ENCODE assay signal across 22 mouse cellular contexts in genomic region chr2:4987388-4988180, GRCm38 (mm10). TPM values are rescaled to one million over a fixed set of nuclear protein-coding genes. Genes with fewer than 3 reads are reported as not detected.
"Had no signal": no experiment of that assay in that cellular context is flagged by ENCODE, and none has a peak within 500 bp of the region (broad histone marks: within the 10 kb centered on the region; RNA-seq: fewer than 3 reads in every experiment).

No protein-coding gene starts in this region.

- H3K9me3 ChIP-seq: liver, embryonic 12.5 days; liver, embryonic 15.5 days had no signal

- H3K4me3 ChIP-seq: layer of hippocampus, adult 2 months; liver, embryonic 12.5 days; liver, embryonic 15.5 days had no signal

- H3K4me1 ChIP-seq: liver, embryonic 12.5 days; liver, embryonic 15.5 days had no signal

- H3K27me3 ChIP-seq: liver, embryonic 12.5 days; liver, embryonic 15.5 days had no signal

- ATAC-seq: intestine, postnatal 0 days; liver, embryonic 12.5 days had no signal

- H3K27ac ChIP-seq: kidney, postnatal 0 days; layer of hippocampus, adult 2 months; liver, embryonic 12.5 days; liver, embryonic 15.5 days; macrophage had no signal

- H3K9ac ChIP-seq: liver, embryonic 12.5 days; liver, embryonic 15.5 days had no signal

- DNase-seq: kidney, adult 2 months; kidney, postnatal 25 days; layer of hippocampus, adult 9-11 months; midbrain, embryonic 14.5 days; thymus, postnatal 25 days had no signal

- H3K4me2 ChIP-seq: liver, embryonic 12.5 days; liver, embryonic 15.5 days; midbrain, embryonic 11.5 days had no signal

RNA-seq across cellular contexts. Expression of gene Ucma, which starts 11.7 kb away (rescaled TPM):
- total RNA-seq: megakaryocyte, adult 5-6 weeks had no signal
- polyA plus RNA-seq: intestine, embryonic 14.5 days; intestine, postnatal 0 days; kidney, adult 2 months; kidney, embryonic 14.5 days; kidney, postnatal 0 days; large intestine, adult 2 months; limb, embryonic 11.5 days; liver, embryonic 12.5 days; macrophage; midbrain, embryonic 11.5 days; neural tube, embryonic 14.5 days; small intestine, adult 2 months; spleen, adult 2 months; stomach, embryonic 16.5 days; testis, adult 2 months had no signal
